Mouse (Mus musculus): ENCODE measurements at regions not wholly inside any gene's neighbourhood (a gene's known extent, or its start where the extent isn't known, plus 50 kb on each side); places are given as distances from the start of the nearest gene placed in this dataset.

DNA sequence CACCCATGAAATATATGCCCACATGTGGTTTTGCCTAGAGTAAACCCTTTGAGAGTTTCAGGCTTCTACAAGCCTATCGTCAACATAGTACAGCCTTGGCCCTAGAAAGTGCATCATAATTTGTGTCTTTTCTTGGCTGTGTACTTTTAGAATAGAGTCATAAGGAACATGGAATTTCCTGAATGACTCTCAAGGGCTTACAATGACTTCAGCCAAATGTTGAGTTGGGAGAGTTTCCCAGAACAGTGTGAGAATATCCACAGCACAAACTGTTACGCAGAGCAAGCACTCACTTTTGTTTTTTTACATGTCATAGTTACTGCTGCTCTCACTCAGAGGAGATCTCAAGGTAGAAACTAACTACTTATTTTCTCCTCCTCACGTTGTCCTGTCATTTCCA, 152.5 kb downstream of the Spry2 start:
- Histone ChIP-seq H3K9me3 (replicated peaks; ENCODE audit: insufficient read depth, low read length) (no peaks in the 10 kb centered on the region), H3K4me1 (ENCODE audit: control insufficient read depth in 1 of 2, insufficient read depth in 2 of 2, low read length in 2 of 2) (no peaks in the 10 kb centered on the region), H3K27ac (ENCODE audit: control insufficient read depth, low read depth, low read length) (no peak overlapping the region), H3K79me2 (ENCODE audit: control insufficient read depth, insufficient read depth, low read length, poor library complexity) (no peaks in the 10 kb centered on the region), H3K27me3 (ENCODE audit: control insufficient read depth in 1 of 2, insufficient read depth in 2 of 2, low read length in 2 of 2) (no peaks in the 10 kb centered on the region), H3K9ac (ENCODE audit: control insufficient read depth, low read depth, low read length, poor library complexity, severe bottlenecking) (no peak overlapping the region), H3K4me3 (ENCODE audit: control insufficient read depth in 1 of 2, insufficient read depth in 1 of 2, low read depth in 2 of 2, low read length in 2 of 2) (no peak overlapping the region), H3K36me3 (ENCODE audit: control insufficient read depth in 1 of 2, insufficient read depth in 2 of 2, low read length in 2 of 2) (no peaks in the 10 kb centered on the region)
- no peak for TF ChIP-seq HCFC1 (IDR thresholded peaks at IDR 0.05; ENCODE audit: low read depth, low read length)
- no peak for TF ChIP-seq ETS1 (IDR thresholded peaks at IDR 0.05; ENCODE audit: low read depth, low read length)
- TF ChIP-seq TCF12 (IDR thresholded peaks at IDR 0.05; ENCODE audit: low read depth, low read length) = no peak
- TF ChIP-seq USF2 (IDR thresholded peaks at IDR 0.05; ENCODE audit: borderline replicate concordance in 1 of 2, insufficient read depth in 1 of 2, low read depth in 1 of 2, low read length in 2 of 2) = no peak
- TF ChIP-seq SMC3 (IDR thresholded peaks at IDR 0.05; ENCODE audit: low read depth, low read length) = no peak
- no peak for TF ChIP-seq MYB (IDR thresholded peaks at IDR 0.05; ENCODE audit: low read depth, low read length)
- no peak for DNase-seq (ENCODE audit: low read depth, low spot score)

DNA sequence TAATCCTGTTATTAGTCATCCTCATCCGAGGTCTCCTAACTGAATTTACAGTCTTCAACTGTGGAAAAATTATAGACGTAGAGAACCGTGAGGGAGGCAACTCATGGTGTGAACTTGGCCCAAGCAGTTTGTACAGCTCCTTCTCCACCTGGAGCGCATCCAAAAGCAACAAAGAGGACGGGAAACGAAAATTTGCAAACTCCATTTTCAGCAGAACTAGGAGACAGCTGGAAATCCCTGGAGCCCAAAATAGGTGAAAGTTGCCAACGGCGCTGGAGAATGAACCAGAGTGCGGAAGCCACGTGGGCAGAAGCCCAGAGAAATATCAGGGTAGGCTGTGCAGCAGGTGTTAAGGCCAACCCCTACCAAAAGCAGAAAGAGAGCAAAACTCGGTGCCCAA, 155.7 kb downstream of the Spry2 start:
- H3K27me3 ChIP-seq (ENCODE audit: control insufficient read depth in 1 of 2, insufficient read depth in 2 of 2, low read length in 2 of 2) = no peaks in the 10 kb centered on the region
- no peak overlapping the region for H3K27ac ChIP-seq (ENCODE audit: control insufficient read depth, low read depth, low read length)
- no peaks in the 10 kb centered on the region for H3K4me1 ChIP-seq (ENCODE audit: control insufficient read depth in 1 of 2, insufficient read depth in 2 of 2, low read length in 2 of 2)
- no peak overlapping the region for H3K4me3 ChIP-seq (ENCODE audit: control insufficient read depth in 1 of 2, insufficient read depth in 1 of 2, low read depth in 2 of 2, low read length in 2 of 2)
- no peak for DNase-seq (ENCODE audit: low read depth, low spot score)
- no peaks in the 10 kb centered on the region for H3K36me3 ChIP-seq (ENCODE audit: control insufficient read depth in 1 of 2, insufficient read depth in 2 of 2, low read length in 2 of 2)
- TF ChIP-seq POLR2A (IDR thresholded peaks at IDR 0.05; ENCODE audit: control insufficient read depth in 1 of 2, insufficient read depth in 1 of 2, low read depth in 1 of 2, low read length in 2 of 2, poor library complexity in 1 of 2) (no peak), ZNF384 (IDR thresholded peaks at IDR 0.05; ENCODE audit: low read depth, low read length) (no peak), E2F4 (IDR thresholded peaks at IDR 0.05; ENCODE audit: borderline replicate concordance, low read depth, low read length) (no peak), POLR2AphosphoS2 (IDR thresholded peaks at IDR 0.05; ENCODE audit: low read length) (no peak), MYC (IDR thresholded peaks at IDR 0.05; ENCODE audit: low read depth, low read length) (no peak), USF2 (IDR thresholded peaks at IDR 0.05; ENCODE audit: borderline replicate concordance in 1 of 2, insufficient read depth in 1 of 2, low read depth in 1 of 2, low read length in 2 of 2) (no peak), MYB (IDR thresholded peaks at IDR 0.05; ENCODE audit: low read depth, low read length) (no peak), MAFK (IDR thresholded peaks at IDR 0.05; ENCODE audit: borderline replicate concordance, low read depth, low read length) (no peak)
- no peaks in the 10 kb centered on the region for H3K79me2 ChIP-seq (ENCODE audit: control insufficient read depth, insufficient read depth, low read length, poor library complexity)
- no peak overlapping the region for H3K9ac ChIP-seq (ENCODE audit: control insufficient read depth, low read depth, low read length, poor library complexity, severe bottlenecking)
- H3K9me3 ChIP-seq (replicated peaks; ENCODE audit: insufficient read depth, low read length) = no peaks in the 10 kb centered on the region

DNA sequence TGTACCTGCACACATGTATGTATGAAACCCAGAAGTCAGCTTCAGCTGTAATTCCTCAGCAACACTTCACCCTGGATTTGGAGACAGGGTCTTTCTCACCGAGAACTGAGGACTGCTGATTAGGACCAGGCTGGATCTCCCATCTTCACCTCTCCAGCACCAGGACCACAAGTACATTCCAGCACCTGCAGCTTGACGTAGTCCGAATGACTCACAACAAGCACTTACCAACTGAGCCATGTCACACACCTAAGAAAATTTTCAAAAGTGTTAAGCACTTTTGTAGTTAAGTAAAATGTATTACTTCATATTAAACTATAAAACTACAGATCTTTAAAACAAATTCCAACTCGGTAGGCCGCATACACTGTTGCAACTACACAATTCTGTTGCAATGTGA, 158.1 kb downstream of the Spry2 start:
- DNase-seq (ENCODE audit: low read depth, low spot score) = no peak
- Histone ChIP-seq H3K27me3 (ENCODE audit: control insufficient read depth in 1 of 2, insufficient read depth in 2 of 2, low read length in 2 of 2) (no peaks in the 10 kb centered on the region), H3K9ac (ENCODE audit: control insufficient read depth, low read depth, low read length, poor library complexity, severe bottlenecking) (no peak overlapping the region), H3K79me2 (ENCODE audit: control insufficient read depth, insufficient read depth, low read length, poor library complexity) (no peaks in the 10 kb centered on the region), H3K27ac (ENCODE audit: control insufficient read depth, low read depth, low read length) (no peak overlapping the region), H3K9me3 (replicated peaks; ENCODE audit: insufficient read depth, low read length) (no peaks in the 10 kb centered on the region), H3K36me3 (ENCODE audit: control insufficient read depth in 1 of 2, insufficient read depth in 2 of 2, low read length in 2 of 2) (no peaks in the 10 kb centered on the region), H3K4me3 (ENCODE audit: control insufficient read depth in 1 of 2, insufficient read depth in 1 of 2, low read depth in 2 of 2, low read length in 2 of 2) (no peak overlapping the region), H3K4me1 (ENCODE audit: control insufficient read depth in 1 of 2, insufficient read depth in 2 of 2, low read length in 2 of 2) (no peaks in the 10 kb centered on the region)
- TF ChIP-seq KAT2A (conservative IDR thresholded peaks at IDR 0.05; ENCODE audit: low read depth, low read length) = no peak
- no peak for TF ChIP-seq ZKSCAN1 (IDR thresholded peaks at IDR 0.05; ENCODE audit: low read depth, low read length)
- no peak for TF ChIP-seq SIN3A (IDR thresholded peaks at IDR 0.05; ENCODE audit: low read length)
- TF ChIP-seq RCOR1 (IDR thresholded peaks at IDR 0.05; ENCODE audit: low read depth, low read length) = no peak
- TF ChIP-seq RAD21 (IDR thresholded peaks at IDR 0.05; ENCODE audit: low read depth, low read length) = no peak
